Mouse (Mus musculus) hindbrain, embryonic 11.5 days (tissue): ENCODE measurements around the gene Napb. TPM values are rescaled to one million over a fixed set of nuclear protein-coding genes. Genes with fewer than 3 reads are reported as not detected.
A peak's percentile ranks its signal among the peaks of the same experiment; 100 is the strongest.

Experiments
- ATAC-seq: fragments of 200-750 bp; cut with Nextera tagmentation; 2 replicates; pipeline ENCODE4 v1.8.0; 2017; ENCODE audit warnings: mild to moderate bottlenecking, moderate TSS enrichment, moderate library complexity; ENCODE audit not compliant: low FRiP score
- DNase-seq: peaks from one replicate; pipeline ENCODE4 v3.0.0-alpha.2; 2015; ENCODE audit warnings: low spot score
- H3K27ac ChIP-seq: fragments of 300-500 bp; sonication (generic); 2 replicates; pipeline ENCODE4 v1.5.1; 2014; ENCODE audit warnings: mild to moderate bottlenecking, low read depth, low read length
- H3K27me3 ChIP-seq: fragments of 300-500 bp; sonication (generic); 2 replicates; pipeline ENCODE4 v1.6.1; 2014; ENCODE audit warnings: mild to moderate bottlenecking, low read length, moderate library complexity, mixed read lengths; ENCODE audit not compliant: control insufficient read depth, insufficient read depth
- H3K36me3 ChIP-seq: fragments of 300-500 bp; sonication (generic); 2 replicates; pipeline ENCODE4 v1.6.1; 2014; ENCODE audit warnings: mild to moderate bottlenecking, low read length, moderate library complexity, mixed read lengths; ENCODE audit not compliant: control insufficient read depth, insufficient read depth
- H3K4me1 ChIP-seq: fragments of 300-500 bp; sonication (generic); replicated peaks from 2 replicates; pipeline ENCODE4 v1.6.1; 2014; ENCODE audit warnings: low read length, mixed read lengths; ENCODE audit not compliant: control insufficient read depth, insufficient read depth
- H3K4me2 ChIP-seq: fragments of 300-500 bp; sonication (generic); replicated peaks from 2 replicates; pipeline ENCODE4 v1.6.1; 2014; ENCODE audit warnings: mild to moderate bottlenecking, low read depth, low read length
- H3K4me3 ChIP-seq: fragments of 300-500 bp; sonication (generic); 2 replicates; pipeline ENCODE4 v1.5.1; 2014; ENCODE audit warnings: low read depth, low read length
- H3K9ac ChIP-seq: fragments of 300-500 bp; sonication (generic); 2 replicates; pipeline ENCODE4 v1.6.1; 2014; ENCODE audit warnings: low read depth, low read length
- H3K9me3 ChIP-seq: fragments of 300-500 bp; sonication (generic); 2 replicates; pipeline ENCODE4 v1.6.1; 2016; ENCODE audit warnings: low read length; ENCODE audit not compliant: control insufficient read depth
- WGBS: fragments of 180-500 bp; shearing (Covaris S2); extraction: QIAGEN DNeasy Blood & Tissue Kit; methylation state at CpG from one replicate; pipeline ENCODE4 v1.1.7; 2014; 5-methylcytosine and 5-hydroxymethylcytosine counted together
- polyA plus RNA-seq: library from polyadenylated mRNA; unstranded; fragments of >200 nt; fragmentation: Nextera tagmentation; extraction: Ambion mirVana; gene quantifications from 2 replicates; pipeline ENCODE4 v1.2.1, GENCODE M21; 2014

Gene Napb
- polyA plus RNA-seq, 1 experiment from 2014 or later, result 25.8 TPM

DNA sequence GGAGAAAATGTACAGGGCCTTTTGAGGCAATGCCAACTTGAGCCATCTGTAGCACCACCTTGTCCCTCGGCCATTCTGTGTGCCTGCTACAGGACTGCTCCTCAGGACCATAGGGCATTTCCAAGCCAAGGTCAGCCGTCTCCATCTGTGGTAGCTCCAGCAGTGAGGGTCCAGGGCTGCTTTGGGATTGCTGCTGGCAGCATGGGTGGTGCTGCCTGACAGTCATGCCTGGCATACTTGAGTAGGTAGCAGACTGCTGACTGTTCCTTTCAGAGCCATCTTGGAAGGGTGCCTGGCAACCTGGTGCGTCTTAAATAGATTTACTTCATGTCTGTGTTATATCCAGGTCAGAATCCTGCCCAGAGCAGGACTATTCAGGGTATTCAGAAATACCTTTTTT is 10.7 kb upstream of the Napb start:
- Histone ChIP-seq H3K27ac (no peak overlapping the region), H3K27me3 (no peaks in the 10 kb centered on the region), H3K4me2 (no peak overlapping the region), H3K36me3 (no peaks in the 10 kb centered on the region), H3K4me1 (no peaks in the 10 kb centered on the region), H3K4me3 (no peak overlapping the region), H3K9ac (no peak overlapping the region), H3K9me3 (no peaks in the 10 kb centered on the region)
- ATAC-seq, result no peak
- DNase-seq, result no peak
- 83% methylated on average over 3 of the region's 3 CpGs for WGBS

DNA sequence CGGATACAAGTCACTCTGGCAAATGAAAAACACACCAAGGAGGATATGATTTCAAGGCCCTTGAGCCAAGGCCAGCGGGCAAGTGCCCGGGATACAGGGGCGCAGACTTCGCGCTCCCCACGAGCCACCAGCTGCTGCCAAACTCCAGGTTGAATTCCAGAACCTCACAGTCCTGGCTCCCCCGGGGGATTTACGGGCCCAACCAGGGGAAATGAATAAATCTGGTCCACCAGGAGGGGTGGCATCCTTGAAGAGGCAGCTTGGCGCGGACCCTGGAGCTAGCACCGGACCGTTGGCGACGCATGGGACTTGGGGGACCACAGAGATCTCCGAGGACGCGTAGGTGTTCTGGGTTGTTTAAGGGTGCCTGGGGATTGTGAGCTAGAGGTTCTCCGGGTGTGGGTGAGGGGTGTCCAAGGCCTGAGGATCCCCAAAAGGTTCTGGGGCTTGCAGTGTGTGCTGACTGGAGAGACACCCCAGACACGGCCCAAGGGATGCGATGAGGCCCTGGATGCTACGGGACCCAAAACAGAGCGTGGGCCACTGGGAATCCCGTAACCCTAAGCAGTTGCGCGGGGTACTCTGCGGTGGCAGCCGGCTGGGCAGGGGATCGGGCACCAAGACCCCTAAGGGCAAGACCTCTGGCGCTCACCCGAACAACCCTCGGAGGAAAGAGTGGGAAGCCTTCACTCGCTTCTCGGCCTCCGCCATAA is 497 bp downstream of the Napb start:
- peak; percentile 42 for DNase-seq
- H3K4me2 ChIP-seq, result peak overlapping the region; percentile 93
- H3K36me3 ChIP-seq, result no peaks in the 10 kb centered on the region
- 0 out of 2 replicates have a peak overlapping the region, but pooled peaks have one; percentile 12 for H3K27ac ChIP-seq
- H3K9me3 ChIP-seq, result peaks cover 5% of the 10 kb centered on the region; the same call in 1 of the 2 replicates
- no peaks in the 10 kb centered on the region for H3K27me3 ChIP-seq
- ATAC-seq, result peak; percentile 86
- H3K4me3 ChIP-seq, result peak overlapping the region; percentile 74
- no peaks in the 10 kb centered on the region for H3K4me1 ChIP-seq
- WGBS, result 2% methylated on average over 35 of the region's 35 CpGs
- peak overlapping the region; percentile 82 for H3K9ac ChIP-seq

DNA sequence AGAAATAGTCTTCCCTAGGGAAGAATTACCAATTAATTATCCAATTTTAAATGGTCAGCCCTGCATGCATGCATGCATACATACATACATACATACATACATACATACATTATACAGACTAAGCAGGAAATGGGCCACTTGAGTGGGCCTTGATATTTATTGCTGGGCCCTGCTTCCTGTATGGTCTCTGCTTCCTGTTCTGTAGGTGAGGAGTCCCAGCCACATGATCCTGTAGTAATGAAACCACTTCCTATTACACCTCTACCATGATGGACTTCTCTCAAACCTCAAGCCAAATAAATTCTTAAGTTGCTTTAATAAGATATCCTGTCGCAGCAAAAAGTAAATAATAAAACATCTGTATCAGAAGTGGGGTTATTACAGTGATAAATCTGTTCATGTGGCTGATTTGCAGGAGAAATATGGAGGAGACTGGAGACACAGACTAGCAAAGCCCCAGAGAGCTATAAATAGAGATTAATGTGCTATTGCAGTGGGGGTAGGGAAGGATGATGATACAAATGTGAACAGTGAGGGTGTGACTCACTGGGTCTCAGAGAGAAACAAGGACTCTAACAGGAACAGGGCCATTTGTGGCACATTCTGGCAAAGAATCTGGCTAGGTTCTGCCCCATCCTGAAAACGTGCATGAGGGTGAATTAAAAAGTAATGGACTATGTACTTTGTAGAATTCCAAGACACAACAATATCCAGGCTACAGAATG is 12.8 kb downstream of the Napb start:
- Histone ChIP-seq H3K4me2 (no peak overlapping the region), H3K9ac (no peak overlapping the region), H3K4me1 (no peaks in the 10 kb centered on the region), H3K27me3 (no peaks in the 10 kb centered on the region), H3K9me3 (no peaks in the 10 kb centered on the region), H3K4me3 (no peak overlapping the region), H3K36me3 (no peaks in the 10 kb centered on the region), H3K27ac (no peak overlapping the region)
- ATAC-seq, result no peak
- 77% methylated on average over 2 of the region's 2 CpGs for WGBS
- no peak for DNase-seq

DNA sequence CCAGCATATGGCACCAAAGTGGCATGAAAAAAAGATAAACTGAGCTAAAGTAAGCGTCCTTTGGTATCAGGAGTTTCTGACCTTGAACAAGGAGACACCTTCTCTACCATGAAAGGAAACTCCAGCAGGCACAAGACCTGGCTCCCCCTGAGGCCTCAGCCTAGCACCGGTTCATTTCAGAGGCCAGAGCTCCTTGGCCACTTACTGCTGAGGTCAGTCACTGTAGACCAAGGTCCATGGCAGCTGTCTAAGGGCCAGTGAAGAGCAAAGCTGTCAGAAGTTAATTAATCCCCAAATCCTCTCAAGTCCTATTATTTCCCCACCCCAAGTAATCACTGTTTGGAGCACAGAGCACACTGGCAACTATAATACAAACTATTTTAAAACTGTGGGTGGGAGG is 15.2 kb downstream of the Napb start:
- Histone ChIP-seq H3K4me1 (no peaks in the 10 kb centered on the region), H3K9ac (no peak overlapping the region), H3K36me3 (no peaks in the 10 kb centered on the region), H3K4me2 (no peak overlapping the region), H3K4me3 (no peak overlapping the region), H3K27me3 (no peaks in the 10 kb centered on the region), H3K27ac (no peak overlapping the region), H3K9me3 (no peaks in the 10 kb centered on the region)
- 80% methylated on average over 2 of the region's 2 CpGs for WGBS
- DNase-seq (no peak), ATAC-seq (no peak)

DNA sequence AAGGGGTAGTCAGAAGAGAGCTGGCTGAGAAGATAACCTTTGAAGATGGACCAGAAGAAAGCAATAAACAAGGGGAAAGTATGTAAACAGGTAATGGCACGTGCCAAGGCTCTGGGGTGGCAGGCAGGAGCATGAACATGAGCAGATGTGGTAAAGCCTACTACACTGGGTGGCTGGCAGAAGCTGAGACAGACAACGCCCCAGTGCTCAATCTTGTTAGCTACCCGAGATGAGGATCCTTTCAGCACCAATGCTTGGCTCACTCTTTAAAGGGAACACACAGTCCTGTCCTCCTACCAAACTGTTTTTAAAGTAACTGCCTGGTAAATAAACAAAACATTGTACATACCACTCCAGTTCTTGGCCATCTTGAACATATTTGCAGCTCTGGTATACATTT is 19.9 kb downstream of the Napb start:
- H3K27me3 ChIP-seq, result no peaks in the 10 kb centered on the region
- no peak for ATAC-seq
- no peak overlapping the region for H3K27ac ChIP-seq
- 92% methylated on average over 3 of the region's 3 CpGs for whole genome bisulfite sequencing
- no peak overlapping the region for H3K4me2 ChIP-seq
- no peaks in the 10 kb centered on the region for H3K36me3 ChIP-seq
- no peaks in the 10 kb centered on the region for H3K4me1 ChIP-seq
- no peak for DNase-seq
- H3K9me3 ChIP-seq, result no peaks in the 10 kb centered on the region
- no peak overlapping the region for H3K9ac ChIP-seq
- no peak overlapping the region for H3K4me3 ChIP-seq

DNA sequence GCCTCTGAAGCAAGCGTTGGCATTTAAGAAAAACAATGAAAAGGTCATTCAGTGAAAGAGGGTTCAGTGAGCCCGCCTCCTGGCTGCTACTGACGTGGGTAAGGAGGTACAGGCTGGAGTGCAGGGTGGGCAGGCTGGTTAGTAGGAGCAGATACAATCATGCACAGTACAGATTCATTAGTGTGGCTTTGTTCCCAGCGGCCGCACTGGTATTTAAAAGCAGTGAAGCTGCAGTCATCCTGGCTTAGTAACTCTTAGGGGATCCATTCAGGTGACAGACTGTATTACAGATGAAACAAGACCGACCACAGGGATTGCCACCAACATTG is 25.1 kb downstream of the Napb start:
- Histone ChIP-seq H3K4me2 (no peak overlapping the region), H3K4me1 (no peaks in the 10 kb centered on the region), H3K4me3 (no peak overlapping the region), H3K9me3 (no peaks in the 10 kb centered on the region), H3K27ac (no peak overlapping the region), H3K9ac (no peak overlapping the region), H3K27me3 (no peaks in the 10 kb centered on the region), H3K36me3 (no peaks in the 10 kb centered on the region)
- 66% methylated on average over 6 of the region's 6 CpGs for WGBS
- ATAC-seq (peak; percentile 47), DNase-seq (no peak)

DNA sequence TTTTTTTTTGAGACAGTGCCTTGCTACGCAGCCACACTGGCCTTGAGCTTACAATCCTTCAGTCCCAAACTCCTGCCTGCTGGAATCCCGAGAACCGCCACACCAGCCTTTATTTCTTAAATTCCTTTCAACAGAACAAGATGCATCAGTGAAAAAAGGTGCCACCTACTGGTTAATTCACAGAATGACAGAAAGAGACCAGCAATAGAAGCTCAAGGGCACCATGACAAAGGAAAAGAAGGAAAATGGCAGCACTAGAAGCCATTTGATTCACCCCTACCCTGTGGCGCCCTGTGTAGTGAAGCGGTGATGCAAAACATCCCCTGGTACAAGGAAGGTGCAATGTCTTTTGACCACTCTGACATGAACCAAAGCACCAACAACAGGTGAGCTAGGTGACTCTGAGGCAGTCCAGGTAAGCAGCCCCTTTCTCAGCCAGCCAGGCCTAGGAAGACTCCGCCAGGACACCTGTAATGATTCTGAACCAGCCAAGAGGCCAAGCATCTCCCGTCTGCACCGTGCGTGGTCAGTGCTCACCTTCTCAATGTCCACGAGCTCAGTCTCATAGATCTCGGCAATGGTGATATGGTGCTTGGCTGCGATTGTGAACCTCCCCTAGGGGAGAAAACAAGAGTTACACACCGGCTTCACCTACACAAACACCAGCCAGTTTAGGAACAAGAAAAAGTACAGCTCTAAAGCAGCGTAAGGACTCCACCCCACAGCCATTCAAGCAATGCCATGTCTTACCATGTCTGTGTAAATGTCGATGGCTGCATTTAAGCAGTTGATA is 25.7 kb downstream of the Napb start:
- Histone ChIP-seq H3K9ac (no peak overlapping the region), H3K9me3 (no peaks in the 10 kb centered on the region), H3K4me1 (no peaks in the 10 kb centered on the region), H3K4me2 (no peak overlapping the region), H3K27ac (no peak overlapping the region), H3K27me3 (no peaks in the 10 kb centered on the region), H3K36me3 (no peaks in the 10 kb centered on the region), H3K4me3 (no peak overlapping the region)
- DNase-seq (peak; percentile 50), ATAC-seq (peak; percentile 71)
- 79% methylated on average over 15 of the region's 15 CpGs for WGBS

DNA sequence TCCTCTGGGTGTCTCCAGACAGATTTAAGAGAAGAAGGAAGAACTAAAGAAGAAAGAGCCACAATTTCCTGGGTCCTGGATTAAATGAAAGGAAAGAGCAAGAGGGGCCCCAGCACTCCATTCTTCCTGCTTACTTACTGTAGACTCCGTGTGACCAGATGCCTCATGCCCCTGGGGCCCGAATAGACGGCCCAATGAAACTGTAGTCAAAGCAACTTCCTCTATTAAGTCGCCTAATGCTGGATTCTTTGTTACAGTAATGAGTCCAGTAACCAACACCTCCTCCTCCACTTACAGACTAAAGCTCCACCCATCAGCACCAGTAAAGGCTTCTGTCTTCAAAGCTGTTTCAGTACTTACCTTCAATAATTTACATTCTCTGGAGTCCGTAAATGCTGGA is 33.7 kb downstream of the Napb start:
- Histone ChIP-seq H3K4me1 (no peaks in the 10 kb centered on the region), H3K9ac (no peak overlapping the region), H3K4me2 (no peak overlapping the region), H3K36me3 (no peaks in the 10 kb centered on the region), H3K9me3 (no peaks in the 10 kb centered on the region), H3K4me3 (no peak overlapping the region), H3K27me3 (no peaks in the 10 kb centered on the region), H3K27ac (no peak overlapping the region)
- ATAC-seq, result no peak
- DNase-seq, result no peak
- 89% methylated on average over 5 of the region's 5 CpGs for WGBS
